Mouse (Mus musculus): Measurements from ENCODE around the gene Pkd1.

GRCm38 (mm10) chr17:24641944-24642343, 92.3 kb downstream of the Pkd1 start:
- no peak for TF ChIP-seq CTCF (IDR thresholded peaks at IDR 0.05; ENCODE audit: low read depth, low read length)
- TF ChIP-seq TAL1 (conservative IDR thresholded peaks at IDR 0.05; ENCODE audit: low read depth, low read length), result no peak
- TF ChIP-seq GATA2 (IDR thresholded peaks at IDR 0.05; ENCODE audit: borderline replicate concordance, low read depth, low read length), result no peak
- no peak for TF ChIP-seq GATA1 (IDR thresholded peaks at IDR 0.05; ENCODE audit: borderline replicate concordance, low read length)

Data from G1E (cell line).